Mouse (Mus musculus): Measurements from ENCODE around the gene Dhrs11.

Dhrs11 gene

GRCm38 (mm10) chr11:84823484-84823897, 5.3 kb downstream of the Dhrs11 start:
- ATAC-seq (ENCODE audit: low TSS enrichment): no peak

DNA sequence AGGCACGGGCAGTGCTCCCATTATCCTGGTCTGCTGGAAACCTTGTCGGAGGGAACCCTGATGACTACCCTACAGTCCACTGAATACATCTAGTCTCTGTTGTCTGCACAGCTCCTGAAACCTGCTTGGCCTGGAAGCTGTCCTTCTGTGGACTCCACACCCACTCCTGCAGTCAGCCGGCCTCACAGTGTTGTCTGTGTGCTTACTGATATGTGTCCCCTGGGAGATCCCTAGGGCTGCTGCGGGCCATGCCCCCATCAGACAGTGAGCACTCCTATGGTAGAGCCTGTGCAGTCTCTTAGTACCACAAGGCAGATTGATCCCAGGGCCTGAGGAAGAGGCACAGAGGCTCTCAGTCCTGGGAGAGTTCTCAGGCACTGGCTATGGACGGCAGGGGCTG, 6.3 kb downstream of the Dhrs11 start:
- no peak for ATAC-seq (ENCODE audit: low TSS enrichment)

DNA sequence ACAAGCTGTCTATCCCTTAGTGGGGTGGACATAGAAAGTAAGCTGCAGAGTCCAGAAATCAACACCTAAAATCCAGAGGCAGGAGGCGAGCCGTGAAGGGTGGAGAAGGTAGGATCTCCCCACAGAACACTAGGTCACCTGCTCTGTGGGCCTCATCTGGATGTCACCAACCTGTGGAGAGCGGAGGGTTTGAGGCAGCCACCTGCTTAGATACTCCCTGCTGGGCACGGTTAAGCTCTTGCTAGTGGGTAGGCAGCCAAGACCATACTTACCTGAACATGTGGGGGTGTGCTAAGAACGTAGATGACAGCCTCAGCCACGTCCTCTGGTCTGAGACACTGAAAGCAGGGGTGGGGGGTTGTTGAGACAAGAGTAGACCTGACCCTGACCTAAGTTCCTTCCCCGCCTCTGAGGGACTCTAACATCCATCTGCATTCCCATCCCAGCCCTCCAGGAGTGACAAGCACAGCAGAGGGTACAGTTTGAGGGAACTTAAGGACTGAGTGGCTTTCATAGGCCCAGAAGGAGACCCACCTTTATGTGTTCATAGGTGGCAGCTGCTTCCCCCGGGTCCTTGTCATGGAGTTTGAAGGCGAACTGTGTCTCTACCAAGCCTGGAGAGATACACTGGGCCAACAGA, 7.5 kb downstream of the Dhrs11 start:
- no peak for ATAC-seq (ENCODE audit: low TSS enrichment)

GRCm38 (mm10) chr11:84818961-84819692, 9.7 kb downstream of the Dhrs11 start, which contains the start of gene Mrm1:
Gene Mrm1 (minus strand): TSS chr11:84819515.
- peak; percentile 76 for ATAC-seq (ENCODE audit: low TSS enrichment)

DNA sequence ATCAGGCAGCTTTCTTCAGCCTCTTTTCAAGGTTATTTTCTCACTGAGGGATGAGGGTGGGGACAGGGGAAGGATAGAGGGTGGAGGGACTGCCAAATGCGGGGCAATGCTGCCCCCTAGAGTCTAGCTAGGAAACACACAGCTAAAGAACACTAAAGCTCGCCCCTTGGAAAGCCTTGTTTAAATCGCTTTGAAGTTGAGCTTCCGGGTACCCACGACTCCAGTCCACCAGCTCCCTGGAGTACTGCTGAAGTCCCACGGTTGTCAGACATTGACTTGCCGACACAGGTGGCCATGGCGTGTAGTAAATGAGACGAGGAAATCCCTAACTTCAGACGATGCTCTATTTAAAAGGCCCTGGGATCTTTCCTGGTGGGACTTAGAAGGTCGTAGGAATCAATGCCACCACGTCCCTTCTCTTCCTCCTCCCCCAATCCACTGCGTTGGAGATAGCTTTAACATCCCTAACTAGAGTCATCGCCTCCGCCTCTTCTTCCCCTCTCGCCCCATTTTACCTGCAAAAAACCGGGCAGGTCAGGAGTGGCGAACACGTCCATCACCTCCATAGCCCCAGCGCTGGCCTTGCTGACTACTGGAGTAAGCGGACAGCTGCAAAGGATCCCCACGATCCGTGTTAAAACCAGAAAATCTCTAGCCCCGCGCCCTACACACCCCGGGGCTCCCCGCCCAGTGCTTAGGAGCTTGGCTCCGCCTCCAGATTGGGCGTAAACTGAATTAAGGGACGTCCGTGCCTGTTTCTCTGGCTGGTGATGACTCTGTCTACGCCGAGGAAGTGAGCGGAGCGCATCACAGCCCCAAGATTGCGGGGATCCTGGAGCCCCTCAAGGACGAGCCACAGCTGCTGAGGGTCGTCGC, 10.5 kb downstream of the Dhrs11 start:
- peak; percentile 62 for ATAC-seq (ENCODE audit: low TSS enrichment)

DNA sequence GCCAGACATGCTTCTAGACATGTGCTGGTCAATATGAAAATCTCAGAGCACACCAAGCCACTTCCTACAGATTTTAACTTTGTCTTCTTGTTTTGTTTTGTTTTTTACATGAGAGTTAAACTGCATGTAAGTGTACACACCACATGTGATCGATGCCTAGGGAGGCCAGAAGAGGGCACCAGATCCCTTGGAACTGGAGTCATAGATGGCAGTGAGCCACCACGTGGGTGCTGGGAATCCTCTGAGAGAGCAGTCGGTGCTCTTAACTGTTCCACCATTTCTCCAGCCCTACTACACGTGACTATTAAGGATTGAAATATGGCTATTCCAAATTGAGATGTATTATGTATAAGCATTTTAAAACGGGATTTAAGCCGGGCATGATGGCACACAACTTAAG, 11.4 kb downstream of the Dhrs11 start:
- no peak for ATAC-seq (ENCODE audit: low TSS enrichment)

- peak; percentile 56 for ATAC-seq (ENCODE audit: low TSS enrichment)
Observed at GRCm38 (mm10) chr11:84813724-84814510, 14.9 kb downstream of the Dhrs11 start.

DNA sequence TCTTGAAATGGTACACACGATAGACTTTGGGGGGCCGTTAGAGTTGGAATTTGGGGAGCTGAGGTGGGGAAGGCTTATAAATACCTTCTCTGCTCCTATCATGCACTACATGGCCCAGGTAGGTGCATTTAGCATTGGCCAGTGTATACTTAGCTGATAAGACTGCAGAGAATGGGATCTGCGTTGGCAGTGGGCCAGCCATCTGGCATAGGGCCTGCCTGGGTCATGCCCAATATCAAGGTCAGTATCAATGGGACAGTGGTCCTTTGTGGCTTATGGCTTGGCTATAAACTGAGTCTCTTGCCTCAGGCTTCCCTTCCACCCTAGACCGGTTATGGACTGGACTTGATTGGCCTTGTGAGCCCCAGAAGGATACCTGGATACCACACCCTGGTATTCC, 24.4 kb downstream of the Dhrs11 start:
- no peak for ATAC-seq (ENCODE audit: low TSS enrichment)

- ATAC-seq (ENCODE audit: low TSS enrichment): peak; percentile 70
Observed at GRCm38 (mm10) chr11:84797627-84798353, 31.0 kb downstream of the Dhrs11 start.

- no peak for ATAC-seq (ENCODE audit: low TSS enrichment)
Observed at GRCm38 (mm10) chr11:84797026-84797425, 31.8 kb downstream of the Dhrs11 start.

GRCm38 (mm10) chr11:84794496-84795113, 34.2 kb downstream of the Dhrs11 start:
- ATAC-seq (ENCODE audit: low TSS enrichment): peak; percentile 94

DNA sequence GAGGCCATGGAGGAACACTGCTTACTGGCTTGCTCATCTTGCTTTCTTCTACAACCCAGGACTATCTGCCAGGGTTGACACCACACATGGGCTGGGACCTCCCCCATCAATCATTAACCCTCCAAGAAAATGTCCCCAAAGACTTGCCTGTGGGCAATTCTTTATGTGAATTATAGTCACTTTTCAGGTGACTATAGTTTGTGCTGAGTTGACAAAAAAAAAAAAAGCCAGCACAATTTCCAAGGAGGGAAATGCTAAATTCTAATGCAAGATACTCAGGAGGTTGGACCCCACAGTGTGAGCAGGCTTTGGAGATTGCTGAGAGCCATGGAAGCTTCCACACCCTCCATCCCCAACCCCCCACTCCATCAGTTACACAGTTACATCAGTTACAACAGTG, 35.2 kb downstream of the Dhrs11 start:
- no peak for ATAC-seq (ENCODE audit: low TSS enrichment)

DNA sequence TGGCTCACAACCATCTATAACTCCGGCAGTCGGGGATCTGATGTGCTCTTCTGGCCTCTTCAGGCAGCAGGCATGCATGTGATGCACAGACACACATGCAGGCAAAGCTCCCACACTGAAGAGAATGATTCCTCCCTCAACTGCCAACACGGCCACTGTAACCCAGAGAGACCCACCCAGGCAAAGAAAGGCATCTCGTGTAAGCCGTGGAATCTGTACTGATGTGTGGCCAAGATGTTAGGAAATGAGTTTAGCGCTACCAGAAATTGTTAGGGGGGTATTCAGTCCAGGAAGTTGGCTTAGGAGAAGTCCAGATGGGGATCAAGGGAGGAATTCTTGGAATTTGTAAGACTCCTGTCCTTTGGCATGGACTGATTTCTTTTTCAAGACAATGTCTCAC, 38.4 kb downstream of the Dhrs11 start:
- no peak for ATAC-seq (ENCODE audit: low TSS enrichment)

- ATAC-seq (ENCODE audit: low TSS enrichment): peak; percentile 31; the same call in 1 of the 2 replicates
Observed at GRCm38 (mm10) chr11:84780143-84780870, 48.5 kb downstream of the Dhrs11 start.

GRCm38 (mm10) chr11:84775560-84775959, 53.2 kb downstream of the Dhrs11 start:
- ATAC-seq (ENCODE audit: low TSS enrichment): no peak

DNA sequence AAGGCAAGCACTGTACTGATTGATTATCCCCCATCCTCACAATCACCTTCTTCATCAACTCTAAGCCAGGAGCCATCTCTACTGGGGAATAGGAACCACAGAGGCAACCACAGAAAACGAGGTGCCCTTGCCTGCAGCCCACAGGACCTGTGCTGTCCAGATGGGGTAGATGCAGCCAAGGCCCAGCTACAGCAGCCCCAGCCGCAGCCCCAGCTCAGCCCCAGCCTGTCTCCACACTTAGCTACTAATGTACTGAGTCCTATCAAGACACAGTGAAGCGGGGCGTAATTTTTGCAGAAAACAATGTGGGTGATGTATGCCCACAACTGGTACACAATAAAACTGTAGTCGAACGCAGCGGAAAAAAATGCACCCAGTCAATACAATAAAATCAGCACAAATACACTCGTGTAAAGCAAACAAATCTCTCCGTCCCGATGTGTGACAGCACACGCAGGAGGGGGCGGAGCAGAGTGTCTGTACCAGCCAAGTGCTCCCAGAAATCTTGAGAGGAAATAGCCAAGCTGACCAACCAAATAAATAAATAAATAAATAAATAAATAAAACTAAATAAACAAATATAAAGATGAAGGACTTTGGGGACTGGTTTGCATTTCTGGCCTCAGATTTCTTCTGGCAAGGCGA, 53.8 kb downstream of the Dhrs11 start:
- ATAC-seq (ENCODE audit: low TSS enrichment): no peak

All from frontal cortex, adult (tissue).